Mouse (Mus musculus): ENCODE results near the gene Ipo11. TPM values are rescaled to one million over a fixed set of nuclear protein-coding genes. Genes with fewer than 3 reads are reported as not detected.

Gene Ipo11
- polyA plus RNA-seq, 1 experiment = 25.1 TPM

- DNase-seq = no peak
Observed at GRCm38 (mm10) chr13:106884249-106884648, 52.5 kb downstream of the Ipo11 start.

GRCm38 (mm10) chr13:106876278-106876677 lies 60.5 kb downstream of the Ipo11 start:
- Histone ChIP-seq H3K4me1 (replicated peaks; ENCODE audit: control insufficient read depth, insufficient read depth, low read length) (no peaks in the 10 kb centered on the region), H3K27ac (ENCODE audit: control insufficient read depth, insufficient read depth, low read length) (no peak overlapping the region), H3K4me3 (ENCODE audit: control insufficient read depth, insufficient read depth, low read length) (no peak overlapping the region), H3K36me3 (ENCODE audit: control insufficient read depth, insufficient read depth, low read length) (peaks cover 5% of the 10 kb centered on the region; the same call in 1 of the 2 replicates), H3K27me3 (ENCODE audit: control insufficient read depth, insufficient read depth, low read length) (no peaks in the 10 kb centered on the region)
- TF ChIP-seq POLR2A (IDR thresholded peaks at IDR 0.05; ENCODE audit: control insufficient read depth, extremely low read depth, insufficient read depth, low read length, poor library complexity) (no peak), CTCF (IDR thresholded peaks at IDR 0.05; ENCODE audit: borderline replicate concordance, control insufficient read depth, extremely low read depth, insufficient read depth, low read length, poor library complexity) (no peak)
- DNase-seq = no peak
- 92% methylated on average over 1 of the region's 1 CpGs for WGBS

More at GRCm38 (mm10) chr13:106884249-106884648, 52.5 kb downstream of the Ipo11 start:
- Histone ChIP-seq H3K27ac (ENCODE audit: control insufficient read depth, insufficient read depth, low read length) (no peak overlapping the region), H3K4me1 (replicated peaks; ENCODE audit: control insufficient read depth, insufficient read depth, low read length) (no peaks in the 10 kb centered on the region), H3K4me3 (ENCODE audit: control insufficient read depth, insufficient read depth, low read length) (no peak overlapping the region), H3K27me3 (ENCODE audit: control insufficient read depth, insufficient read depth, low read length) (no peaks in the 10 kb centered on the region), H3K36me3 (ENCODE audit: control insufficient read depth, insufficient read depth, low read length) (peaks cover 2% of the 10 kb centered on the region; the same call in 1 of the 2 replicates)
- TF ChIP-seq POLR2A (IDR thresholded peaks at IDR 0.05; ENCODE audit: control insufficient read depth, extremely low read depth, insufficient read depth, low read length, poor library complexity) (no peak), CTCF (IDR thresholded peaks at IDR 0.05; ENCODE audit: borderline replicate concordance, control insufficient read depth, extremely low read depth, insufficient read depth, low read length, poor library complexity) (no peak)
- WGBS = 95% methylated on average over 4 of the region's 4 CpGs

- no peak for DNase-seq
- Histone ChIP-seq H3K27me3 (ENCODE audit: control insufficient read depth, insufficient read depth, low read length) (no peaks in the 10 kb centered on the region), H3K27ac (ENCODE audit: control insufficient read depth, insufficient read depth, low read length) (no peak overlapping the region), H3K36me3 (ENCODE audit: control insufficient read depth, insufficient read depth, low read length) (peaks cover 8% of the 10 kb centered on the region; the same call in 1 of the 2 replicates), H3K4me3 (ENCODE audit: control insufficient read depth, insufficient read depth, low read length) (no peak overlapping the region), H3K4me1 (replicated peaks; ENCODE audit: control insufficient read depth, insufficient read depth, low read length) (no peaks in the 10 kb centered on the region)
- 98% methylated on average over 2 of the region's 2 CpGs for WGBS
- TF ChIP-seq CTCF (IDR thresholded peaks at IDR 0.05; ENCODE audit: borderline replicate concordance, control insufficient read depth, extremely low read depth, insufficient read depth, low read length, poor library complexity) (no peak), POLR2A (IDR thresholded peaks at IDR 0.05; ENCODE audit: control insufficient read depth, extremely low read depth, insufficient read depth, low read length, poor library complexity) (no peak)
Observed at GRCm38 (mm10) chr13:106865547-106865946, 71.2 kb downstream of the Ipo11 start.

- DNase-seq = no peak
- WGBS = 95% methylated on average over 5 of the region's 5 CpGs
- Histone ChIP-seq H3K4me1 (replicated peaks; ENCODE audit: control insufficient read depth, insufficient read depth, low read length) (no peaks in the 10 kb centered on the region), H3K27me3 (ENCODE audit: control insufficient read depth, insufficient read depth, low read length) (no peaks in the 10 kb centered on the region), H3K36me3 (ENCODE audit: control insufficient read depth, insufficient read depth, low read length) (no peaks in the 10 kb centered on the region), H3K4me3 (ENCODE audit: control insufficient read depth, insufficient read depth, low read length) (no peak overlapping the region), H3K27ac (ENCODE audit: control insufficient read depth, insufficient read depth, low read length) (no peak overlapping the region)
- no peak for TF ChIP-seq POLR2A (IDR thresholded peaks at IDR 0.05; ENCODE audit: control insufficient read depth, extremely low read depth, insufficient read depth, low read length, poor library complexity)
- no peak for TF ChIP-seq CTCF (IDR thresholded peaks at IDR 0.05; ENCODE audit: borderline replicate concordance, control insufficient read depth, extremely low read depth, insufficient read depth, low read length, poor library complexity)
Observed at GRCm38 (mm10) chr13:106858779-106859178, 78.0 kb downstream of the Ipo11 start.

DNA sequence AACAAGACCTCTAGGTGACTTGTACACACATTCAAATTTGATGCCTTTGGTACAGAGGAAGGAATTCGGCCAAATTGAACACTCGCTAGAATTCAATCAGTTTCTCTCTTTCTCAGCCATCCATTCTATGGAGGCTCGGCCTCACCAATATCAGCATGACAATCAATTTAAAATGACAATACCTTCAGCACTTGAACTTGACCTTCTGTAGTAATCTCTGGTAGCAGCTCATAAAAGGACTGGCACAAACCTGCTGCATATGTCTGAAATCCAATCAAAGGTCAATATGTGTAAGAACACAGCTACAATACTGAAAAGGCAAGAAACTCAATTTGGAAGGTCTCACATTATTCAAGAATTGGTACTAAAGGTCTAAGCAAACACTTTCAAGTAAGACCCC lies 80.2 kb downstream of the Ipo11 start:
- WGBS = 97% methylated on average over 3 of the region's 3 CpGs
- no peak for DNase-seq

DNA sequence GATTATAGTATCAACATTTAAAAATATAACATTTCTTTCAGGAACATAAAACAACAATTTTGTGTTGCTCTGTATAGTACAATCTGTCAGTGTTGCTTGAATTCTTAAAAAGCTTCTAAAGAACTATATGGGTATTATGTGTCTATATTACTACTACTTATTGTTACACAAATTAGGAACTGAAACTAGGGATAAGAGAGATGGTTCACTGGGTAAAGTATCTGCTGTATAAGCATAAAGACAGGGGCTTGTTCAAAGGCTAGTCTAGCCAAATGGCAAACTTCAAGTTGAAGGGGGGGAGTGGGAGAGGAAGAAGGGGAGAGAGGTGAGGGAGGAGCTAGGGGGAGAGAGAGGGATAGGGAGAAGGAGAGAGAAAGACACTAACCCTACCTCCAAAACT lies 89.2 kb downstream of the Ipo11 start:
- no peak overlapping the region for H3K27ac ChIP-seq (ENCODE audit: control insufficient read depth, insufficient read depth, low read length)
- no peak overlapping the region for H3K4me3 ChIP-seq (ENCODE audit: control insufficient read depth, insufficient read depth, low read length)
- H3K36me3 ChIP-seq (ENCODE audit: control insufficient read depth, insufficient read depth, low read length) = no peaks in the 10 kb centered on the region
- no peaks in the 10 kb centered on the region for H3K27me3 ChIP-seq (ENCODE audit: control insufficient read depth, insufficient read depth, low read length)
- no peak for DNase-seq
- H3K4me1 ChIP-seq (replicated peaks; ENCODE audit: control insufficient read depth, insufficient read depth, low read length) = no peaks in the 10 kb centered on the region
- TF ChIP-seq CTCF (IDR thresholded peaks at IDR 0.05; ENCODE audit: borderline replicate concordance, control insufficient read depth, extremely low read depth, insufficient read depth, low read length, poor library complexity) (no peak), POLR2A (IDR thresholded peaks at IDR 0.05; ENCODE audit: control insufficient read depth, extremely low read depth, insufficient read depth, low read length, poor library complexity) (no peak)

More for the DNA sequence above, 80.2 kb downstream of the Ipo11 start:
- no peak overlapping the region for H3K27ac ChIP-seq (ENCODE audit: control insufficient read depth, insufficient read depth, low read length)
- no peaks in the 10 kb centered on the region for H3K4me1 ChIP-seq (replicated peaks; ENCODE audit: control insufficient read depth, insufficient read depth, low read length)
- H3K36me3 ChIP-seq (ENCODE audit: control insufficient read depth, insufficient read depth, low read length) = no peaks in the 10 kb centered on the region
- no peaks in the 10 kb centered on the region for H3K27me3 ChIP-seq (ENCODE audit: control insufficient read depth, insufficient read depth, low read length)
- TF ChIP-seq POLR2A (IDR thresholded peaks at IDR 0.05; ENCODE audit: control insufficient read depth, extremely low read depth, insufficient read depth, low read length, poor library complexity) = no peak
- TF ChIP-seq CTCF (IDR thresholded peaks at IDR 0.05; ENCODE audit: borderline replicate concordance, control insufficient read depth, extremely low read depth, insufficient read depth, low read length, poor library complexity) = no peak
- no peak overlapping the region for H3K4me3 ChIP-seq (ENCODE audit: control insufficient read depth, insufficient read depth, low read length)

- H3K4me3 ChIP-seq (ENCODE audit: control insufficient read depth, insufficient read depth, low read length) = no peak overlapping the region
- WGBS = 87% methylated on average over 3 of the region's 3 CpGs
- TF ChIP-seq POLR2A (IDR thresholded peaks at IDR 0.05; ENCODE audit: control insufficient read depth, extremely low read depth, insufficient read depth, low read length, poor library complexity) = no peak
- no peak for TF ChIP-seq CTCF (IDR thresholded peaks at IDR 0.05; ENCODE audit: borderline replicate concordance, control insufficient read depth, extremely low read depth, insufficient read depth, low read length, poor library complexity)
Observed at GRCm38 (mm10) chr13:106844928-106845327, 91.8 kb downstream of the Ipo11 start.

More at GRCm38 (mm10) chr13:106844928-106845327, 91.8 kb downstream of the Ipo11 start:
- DNase-seq = no peak
- Histone ChIP-seq H3K27me3 (ENCODE audit: control insufficient read depth, insufficient read depth, low read length) (no peaks in the 10 kb centered on the region), H3K27ac (ENCODE audit: control insufficient read depth, insufficient read depth, low read length) (no peak overlapping the region), H3K4me1 (replicated peaks; ENCODE audit: control insufficient read depth, insufficient read depth, low read length) (no peaks in the 10 kb centered on the region), H3K36me3 (ENCODE audit: control insufficient read depth, insufficient read depth, low read length) (no peaks in the 10 kb centered on the region)

All from thymus, adult 2 months (tissue).